Mouse (Mus musculus) induced T-regulatory cell, adult 2 months (primary cell): ENCODE results near the gene Nfib.

Experiments used
- DNase-seq: peaks from one replicate; pipeline ENCODE4 v3.0.0-alpha.2; 2012; ENCODE audit warnings: low read depth

The Nfib gene

GRCm38 (mm10) chr4:82499238-82499637 lies 206.3 kb downstream of the Nfib start:
- DNase-seq: no peak

GRCm38 (mm10) chr4:82497671-82498631 lies 207.6 kb downstream of the Nfib start:
- DNase-seq: no peak

- DNase-seq: no peak
Measured at GRCm38 (mm10) chr4:82497141-82497566, 208.4 kb downstream of the Nfib start.

GRCm38 (mm10) chr4:82496383-82496782 lies 209.2 kb downstream of the Nfib start:
- no peak for DNase-seq

- no peak for DNase-seq
Measured at GRCm38 (mm10) chr4:82495605-82496004, 209.9 kb downstream of the Nfib start.

GRCm38 (mm10) chr4:82494829-82495228 lies 210.7 kb downstream of the Nfib start:
- DNase-seq: no peak

- DNase-seq: no peak
Measured at GRCm38 (mm10) chr4:82494424-82494823, 211.1 kb downstream of the Nfib start.

- no peak for DNase-seq
Measured at GRCm38 (mm10) chr4:82493865-82494264, 211.7 kb downstream of the Nfib start.

- no peak for DNase-seq
Measured at GRCm38 (mm10) chr4:82493363-82493762, 212.2 kb downstream of the Nfib start.

- no peak for DNase-seq
Measured at GRCm38 (mm10) chr4:82492737-82493136, 212.8 kb downstream of the Nfib start.

GRCm38 (mm10) chr4:82489939-82490338 lies 215.6 kb downstream of the Nfib start:
- no peak for DNase-seq

- DNase-seq: no peak
Measured at GRCm38 (mm10) chr4:82485910-82486309, 219.6 kb downstream of the Nfib start.

- DNase-seq: no peak
Measured at GRCm38 (mm10) chr4:82483871-82484270, 221.7 kb downstream of the Nfib start.

- DNase-seq: no peak
Measured at GRCm38 (mm10) chr4:82483298-82483697, 222.3 kb downstream of the Nfib start.

- DNase-seq: no peak
Measured at GRCm38 (mm10) chr4:82480635-82481034, 224.9 kb downstream of the Nfib start.

- DNase-seq: no peak
Measured at GRCm38 (mm10) chr4:82479394-82479793, 226.2 kb downstream of the Nfib start.

- no peak for DNase-seq
Measured at GRCm38 (mm10) chr4:82477742-82478141, 227.8 kb downstream of the Nfib start.

GRCm38 (mm10) chr4:82476411-82476810 lies 229.1 kb downstream of the Nfib start:
- DNase-seq: no peak

- no peak for DNase-seq
Measured at GRCm38 (mm10) chr4:82474334-82474733, 231.2 kb downstream of the Nfib start.

GRCm38 (mm10) chr4:82470938-82471320 lies 234.6 kb downstream of the Nfib start:
- no peak for DNase-seq

GRCm38 (mm10) chr4:82470212-82470937 lies 235.2 kb downstream of the Nfib start:
- DNase-seq: no peak

GRCm38 (mm10) chr4:82468944-82469343 lies 236.6 kb downstream of the Nfib start:
- no peak for DNase-seq

GRCm38 (mm10) chr4:82466717-82467116 lies 238.8 kb downstream of the Nfib start:
- DNase-seq: no peak
